Mouse (Mus musculus): Measurements from ENCODE around the gene Gata5. TPM values are rescaled to one million over a fixed set of nuclear protein-coding genes. Genes with fewer than 3 reads are reported as not detected.

The Gata5 gene
- polyA plus RNA-seq, 1 experiment = not detected

GRCm38 (mm10) chr2:180291566-180291965 lies 42.9 kb downstream of the Gata5 start:
- H3K79me3 ChIP-seq (ENCODE audit: low read depth) = no peaks in the 10 kb centered on the region
- TF ChIP-seq MYOD1 (IDR thresholded peaks at IDR 0.05; ENCODE audit: control insufficient read depth, insufficient read length, low read depth) (no peak), CTCF (IDR thresholded peaks at IDR 0.05; ENCODE audit: control insufficient read depth, insufficient read depth, insufficient read length) (no peak), USF1 (IDR thresholded peaks at IDR 0.05; ENCODE audit: low read depth) (no peak), CEBPB (IDR thresholded peaks at IDR 0.05; ENCODE audit: low read depth) (no peak), FOSL1 (IDR thresholded peaks at IDR 0.05; ENCODE audit: insufficient read depth, low read length, poor library complexity, severe bottlenecking) (no peak), MAX (IDR thresholded peaks at IDR 0.05) (no peak), MYOG (IDR thresholded peaks at IDR 0.05; ENCODE audit: control insufficient read depth, extremely low read depth, insufficient read length) (no peak)
- H3K4me3 ChIP-seq (ENCODE audit: insufficient read depth, poor library complexity, severe bottlenecking) = no peak overlapping the region
- no peaks in the 10 kb centered on the region for H3K79me2 ChIP-seq (ENCODE audit: control insufficient read depth, insufficient read depth)
- peaks cover 66% of the 10 kb centered on the region for H3K27me3 ChIP-seq (ENCODE audit: control insufficient read depth, insufficient read depth, insufficient read length)
- H3ac ChIP-seq (ENCODE audit: control insufficient read depth, insufficient read length, low read depth) = no peak overlapping the region
- no peaks in the 10 kb centered on the region for H3K36me3 ChIP-seq (ENCODE audit: control insufficient read depth, insufficient read depth)

GRCm38 (mm10) chr2:180290503-180290902 lies 44.0 kb downstream of the Gata5 start:
- Histone ChIP-seq H3K27me3 (ENCODE audit: control insufficient read depth, insufficient read depth, insufficient read length) (peaks cover 77% of the 10 kb centered on the region), H3K79me2 (ENCODE audit: control insufficient read depth, insufficient read depth) (no peaks in the 10 kb centered on the region), H3K36me3 (ENCODE audit: control insufficient read depth, insufficient read depth) (no peaks in the 10 kb centered on the region), H3K4me3 (ENCODE audit: insufficient read depth, poor library complexity, severe bottlenecking) (no peak overlapping the region), H3ac (ENCODE audit: control insufficient read depth, insufficient read length, low read depth) (no peak overlapping the region), H3K79me3 (ENCODE audit: low read depth) (no peaks in the 10 kb centered on the region)
- TF ChIP-seq MYOD1 (IDR thresholded peaks at IDR 0.05; ENCODE audit: control insufficient read depth, insufficient read length, low read depth) = no peak

- Histone ChIP-seq H3K79me3 (ENCODE audit: low read depth) (no peaks in the 10 kb centered on the region), H3K27me3 (ENCODE audit: control insufficient read depth, insufficient read depth, insufficient read length) (peaks cover 83% of the 10 kb centered on the region), H3K36me3 (ENCODE audit: control insufficient read depth, insufficient read depth) (no peaks in the 10 kb centered on the region), H3K79me2 (ENCODE audit: control insufficient read depth, insufficient read depth) (no peaks in the 10 kb centered on the region), H3ac (ENCODE audit: control insufficient read depth, insufficient read length, low read depth) (no peak within 1 kb of the TSS), H3K4me3 (ENCODE audit: insufficient read depth, poor library complexity, severe bottlenecking) (no peak within 1 kb of the TSS)
- TF ChIP-seq MAX (IDR thresholded peaks at IDR 0.05) = no peak
- no peak for TF ChIP-seq MYOG (IDR thresholded peaks at IDR 0.05; ENCODE audit: control insufficient read depth, extremely low read depth, insufficient read length)
- no peak for TF ChIP-seq FOSL1 (IDR thresholded peaks at IDR 0.05; ENCODE audit: insufficient read depth, low read length, poor library complexity, severe bottlenecking)
- no peak for TF ChIP-seq CEBPB (IDR thresholded peaks at IDR 0.05; ENCODE audit: low read depth)
- TF ChIP-seq USF1 (IDR thresholded peaks at IDR 0.05; ENCODE audit: low read depth) = no peak
- no peak for TF ChIP-seq CTCF (IDR thresholded peaks at IDR 0.05; ENCODE audit: control insufficient read depth, insufficient read depth, insufficient read length)
- no peak for TF ChIP-seq MYOD1 (IDR thresholded peaks at IDR 0.05; ENCODE audit: control insufficient read depth, insufficient read length, low read depth)
Observed at GRCm38 (mm10) chr2:180289440-180290108, 44.9 kb downstream of the Gata5 start, which contains the start of gene Rbbp8nl. Gene Rbbp8nl (minus strand): TSS chr2:180289879.

GRCm38 (mm10) chr2:180288966-180289365 lies 45.5 kb downstream of the Gata5 start:
- H3K27me3 ChIP-seq (ENCODE audit: control insufficient read depth, insufficient read depth, insufficient read length) = peaks cover 83% of the 10 kb centered on the region
- no peak overlapping the region for H3K4me3 ChIP-seq (ENCODE audit: insufficient read depth, poor library complexity, severe bottlenecking)
- no peak overlapping the region for H3ac ChIP-seq (ENCODE audit: control insufficient read depth, insufficient read length, low read depth)
- TF ChIP-seq MYOG (IDR thresholded peaks at IDR 0.05; ENCODE audit: control insufficient read depth, extremely low read depth, insufficient read length) = no peak
- no peak for TF ChIP-seq FOSL1 (IDR thresholded peaks at IDR 0.05; ENCODE audit: insufficient read depth, low read length, poor library complexity, severe bottlenecking)
- no peak for TF ChIP-seq CEBPB (IDR thresholded peaks at IDR 0.05; ENCODE audit: low read depth)
- no peak for TF ChIP-seq MAX (IDR thresholded peaks at IDR 0.05)
- TF ChIP-seq CTCF (IDR thresholded peaks at IDR 0.05; ENCODE audit: control insufficient read depth, insufficient read depth, insufficient read length) = no peak
- TF ChIP-seq USF1 (IDR thresholded peaks at IDR 0.05; ENCODE audit: low read depth) = no peak
- TF ChIP-seq MYOD1 (IDR thresholded peaks at IDR 0.05; ENCODE audit: control insufficient read depth, insufficient read length, low read depth) = no peak
- H3K36me3 ChIP-seq (ENCODE audit: control insufficient read depth, insufficient read depth) = no peaks in the 10 kb centered on the region
- H3K79me2 ChIP-seq (ENCODE audit: control insufficient read depth, insufficient read depth) = no peaks in the 10 kb centered on the region
- H3K79me3 ChIP-seq (ENCODE audit: low read depth) = no peaks in the 10 kb centered on the region

GRCm38 (mm10) chr2:180279321-180279720 lies 55.2 kb downstream of the Gata5 start:
- no peak overlapping the region for H3ac ChIP-seq (ENCODE audit: control insufficient read depth, insufficient read length, low read depth)
- H3K36me3 ChIP-seq (ENCODE audit: control insufficient read depth, insufficient read depth) = no peaks in the 10 kb centered on the region
- TF ChIP-seq MYOG (IDR thresholded peaks at IDR 0.05; ENCODE audit: control insufficient read depth, extremely low read depth, insufficient read length) (no peak), MAX (IDR thresholded peaks at IDR 0.05) (no peak), FOSL1 (IDR thresholded peaks at IDR 0.05; ENCODE audit: insufficient read depth, low read length, poor library complexity, severe bottlenecking) (no peak), CTCF (IDR thresholded peaks at IDR 0.05; ENCODE audit: control insufficient read depth, insufficient read depth, insufficient read length) (no peak), MYOD1 (IDR thresholded peaks at IDR 0.05; ENCODE audit: control insufficient read depth, insufficient read length, low read depth) (no peak), USF1 (IDR thresholded peaks at IDR 0.05; ENCODE audit: low read depth) (no peak), CEBPB (IDR thresholded peaks at IDR 0.05; ENCODE audit: low read depth) (no peak)
- peaks cover 78% of the 10 kb centered on the region for H3K27me3 ChIP-seq (ENCODE audit: control insufficient read depth, insufficient read depth, insufficient read length)
- no peaks in the 10 kb centered on the region for H3K79me3 ChIP-seq (ENCODE audit: low read depth)
- no peaks in the 10 kb centered on the region for H3K79me2 ChIP-seq (ENCODE audit: control insufficient read depth, insufficient read depth)
- H3K4me3 ChIP-seq (ENCODE audit: insufficient read depth, poor library complexity, severe bottlenecking) = no peak overlapping the region
